Mouse (Mus musculus) small intestine, adult 2 months (tissue): Measurements from ENCODE around the gene Sugct. TPM values are rescaled to one million over a fixed set of nuclear protein-coding genes. Genes with fewer than 3 reads are reported as not detected.

ENCODE experiments used
- H3K27ac ChIP-seq: fragments of 200-500 bp; 2 replicates; pipeline ENCODE4 v1.5.1; 2012; ENCODE audit warnings: low read depth, low read length, control low read depth, inconsistent platforms; ENCODE audit not compliant: insufficient read depth
- H3K27me3 ChIP-seq: fragments of 200-500 bp; 2 replicates; pipeline ENCODE4 v1.6.1; 2012; ENCODE audit warnings: mild to moderate bottlenecking, moderate library complexity, low read length, inconsistent platforms; ENCODE audit not compliant: control insufficient read depth, insufficient read depth
- H3K36me3 ChIP-seq: fragments of 200-500 bp; 2 replicates; pipeline ENCODE4 v1.6.1; 2012; ENCODE audit warnings: mild to moderate bottlenecking, low read length, control low read depth, inconsistent platforms; ENCODE audit not compliant: control insufficient read depth, insufficient read depth
- H3K4me1 ChIP-seq: fragments of 200-500 bp; 2 replicates; pipeline ENCODE4 v1.6.1; 2012; ENCODE audit warnings: low read length, inconsistent platforms, mixed read lengths; ENCODE audit not compliant: control insufficient read depth, insufficient read depth, insufficient read length
- H3K4me3 ChIP-seq: fragments of 200-500 bp; 2 replicates; pipeline ENCODE4 v1.5.1; 2012; ENCODE audit warnings: low read depth, mild to moderate bottlenecking, control low read depth, inconsistent platforms, low read length, moderate library complexity
- CTCF ChIP-seq: fragments of 200-500 bp; IDR thresholded peaks from 2 replicates; pipeline ENCODE4 v1.5.1; 2012; ENCODE audit warnings: low read depth, mild to moderate bottlenecking, control low read depth, inconsistent platforms, low read length, moderate library complexity, mixed read lengths; ENCODE audit not compliant: insufficient replicate concordance, insufficient read length; ENCODE audit errors: extremely low read depth
- POLR2A ChIP-seq: fragments of 200-500 bp; IDR thresholded peaks from 2 replicates; pipeline ENCODE4 v1.6.1; 2012; ENCODE audit warnings: low read depth, mild to moderate bottlenecking, control low read depth, inconsistent platforms, low read length, moderate library complexity
- WGBS: fragments of 180-500 bp; shearing (Covaris S2); methylation state at CpG from one replicate; pipeline ENCODE4 v1.1.7; 2018; 5-methylcytosine and 5-hydroxymethylcytosine counted together
- polyA plus RNA-seq: library from polyadenylated mRNA; depleted of rRNA; stranded (reverse); fragments of >200 nt; gene quantifications from 2 replicates; pipeline ENCODE4 v1.2.3, GENCODE M21; 2012; rRNA removed

The Sugct gene
- polyA plus RNA-seq, 1 experiment, result 1.5 TPM

DNA sequence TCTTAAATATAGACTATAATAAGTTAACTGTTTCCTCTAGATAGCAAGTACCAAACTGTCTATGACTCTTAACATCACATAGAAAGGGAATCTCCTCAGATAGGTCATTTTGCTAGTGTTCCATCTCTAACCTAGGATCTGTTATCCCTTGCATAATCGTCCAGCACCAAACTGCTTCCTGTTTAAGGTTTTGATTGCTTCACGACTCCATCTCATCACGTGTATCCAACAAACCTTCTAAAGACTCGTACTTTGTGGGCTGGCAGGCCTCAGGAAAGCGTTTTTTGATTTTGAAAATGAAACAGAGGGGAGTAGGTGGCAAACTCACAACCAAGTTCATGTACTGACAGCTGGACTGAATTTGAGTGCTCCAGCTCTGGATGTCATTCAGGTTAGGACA, 878.6 kb downstream of the Sugct start:
- Histone ChIP-seq H3K4me1 (no peaks in the 10 kb centered on the region), H3K27me3 (no peaks in the 10 kb centered on the region), H3K36me3 (no peaks in the 10 kb centered on the region), H3K27ac (no peak overlapping the region), H3K4me3 (no peak overlapping the region)
- TF ChIP-seq CTCF, result no peak
- no peak for TF ChIP-seq POLR2A
- 64% methylated on average over 5 of the region's 5 CpGs for WGBS

DNA sequence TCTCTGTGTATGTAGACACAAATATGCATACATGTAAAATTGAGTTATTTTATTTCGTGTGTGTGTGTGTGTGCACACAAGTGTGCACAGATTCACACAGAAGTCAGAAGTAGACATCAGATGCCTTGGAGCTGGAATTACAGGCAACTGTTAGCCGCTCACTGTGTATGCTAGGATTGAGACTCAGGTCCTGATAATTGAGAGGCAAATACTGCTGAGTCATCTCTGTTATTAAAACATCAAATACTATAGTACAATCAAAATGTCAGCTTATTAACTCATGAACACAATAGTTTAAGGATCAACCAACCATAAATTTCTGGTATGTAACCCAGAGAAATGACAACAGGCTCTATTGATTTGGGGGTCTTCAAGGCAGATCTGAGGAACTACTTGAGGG, 883.1 kb downstream of the Sugct start:
- Histone ChIP-seq H3K27ac (no peak overlapping the region), H3K4me1 (no peaks in the 10 kb centered on the region), H3K36me3 (no peaks in the 10 kb centered on the region), H3K4me3 (no peak overlapping the region), H3K27me3 (no peaks in the 10 kb centered on the region)
- WGBS, result 74% methylated on average over 2 of the region's 2 CpGs
- TF ChIP-seq CTCF (no peak), POLR2A (no peak)

Other genes starting within 250 kb of the Sugct start
- gene Mplkip, start 361 bp downstream of the Sugct start, polyA plus RNA-seq, result 7.1 and 13.7 TPM in 2 replicates
- 30.3 and 66.0 TPM in 2 replicates for gene Cdk13, start 109.5 kb upstream of the Sugct start, polyA plus RNA-seq
- gene Rala, start 248.7 kb upstream of the Sugct start, polyA plus RNA-seq, result 9.0 and 14.1 TPM in 2 replicates